Mouse (Mus musculus): ENCODE data around the gene Kif5c. TPM values are rescaled to one million over a fixed set of nuclear protein-coding genes. Genes with fewer than 3 reads are reported as not detected.

The Kif5c gene
- polyA plus RNA-seq, 2 experiments = 4.5 to 5.3 TPM

- H3K36me3 ChIP-seq (ENCODE audit: control insufficient read depth, insufficient read depth, low read length) = peaks cover 11% of the 10 kb centered on the region; the same call in 1 of the 2 replicates
- no peak for DNase-seq (ENCODE audit: low spot score)
- TF ChIP-seq POLR2A (IDR thresholded peaks at IDR 0.05; ENCODE audit: borderline replicate concordance, extremely low read depth, insufficient read depth, insufficient read length) = no peak
These were observed 81.3 kb downstream of the Kif5c start for GRCm38 (mm10) chr2:49700176-49700971.

GRCm38 (mm10) chr2:49710223-49710622, 91.1 kb downstream of the Kif5c start:
- H3K4me3 ChIP-seq (replicated peaks; ENCODE audit: low read length) = no peak overlapping the region
- no peak for DNase-seq (ENCODE audit: low spot score)
- no peak overlapping the region for H3K27ac ChIP-seq (replicated peaks; ENCODE audit: low read depth, low read length)
- H3K9me3 ChIP-seq (ENCODE audit: control insufficient read depth, low read length) = no peaks in the 10 kb centered on the region
- H3K27me3 ChIP-seq (ENCODE audit: control insufficient read depth, insufficient read depth, low read length) = no peaks in the 10 kb centered on the region
- TF ChIP-seq POLR2A (IDR thresholded peaks at IDR 0.05; ENCODE audit: borderline replicate concordance, extremely low read depth, insufficient read depth, insufficient read length) = no peak
- H3K4me1 ChIP-seq (ENCODE audit: control insufficient read depth, insufficient read depth, low read length) = no peaks in the 10 kb centered on the region
- no peak for ATAC-seq (ENCODE audit: low FRiP score, low read depth)
- H3K9ac ChIP-seq (ENCODE audit: low read depth, low read length, severe bottlenecking) = no peak overlapping the region
- 85% methylated on average over 3 of the region's 3 CpGs for WGBS
- no peak overlapping the region for H3K4me2 ChIP-seq (replicated peaks; ENCODE audit: low read depth, low read length, severe bottlenecking)
- H3K36me3 ChIP-seq (ENCODE audit: control insufficient read depth, insufficient read depth, low read length) = peaks cover 2% of the 10 kb centered on the region; the same call in 1 of the 2 replicates

More at GRCm38 (mm10) chr2:49700176-49700971, 81.3 kb downstream of the Kif5c start:
- 87% methylated on average over 22 of the region's 22 CpGs for WGBS
- ATAC-seq (ENCODE audit: low FRiP score, low read depth) = no peak
- Histone ChIP-seq H3K9ac (ENCODE audit: low read depth, low read length, severe bottlenecking) (no peak overlapping the region), H3K4me3 (replicated peaks; ENCODE audit: low read length) (no peak overlapping the region), H3K4me2 (replicated peaks; ENCODE audit: low read depth, low read length, severe bottlenecking) (no peak overlapping the region), H3K27me3 (ENCODE audit: control insufficient read depth, insufficient read depth, low read length) (no peaks in the 10 kb centered on the region), H3K27ac (replicated peaks; ENCODE audit: low read depth, low read length) (no peak overlapping the region), H3K4me1 (ENCODE audit: control insufficient read depth, insufficient read depth, low read length) (no peaks in the 10 kb centered on the region), H3K9me3 (ENCODE audit: control insufficient read depth, low read length) (no peaks in the 10 kb centered on the region)

- no peak for TF ChIP-seq POLR2A (IDR thresholded peaks at IDR 0.05; ENCODE audit: borderline replicate concordance, extremely low read depth, insufficient read depth, insufficient read length)
- Histone ChIP-seq H3K4me1 (ENCODE audit: control insufficient read depth, insufficient read depth, low read length) (no peaks in the 10 kb centered on the region), H3K27me3 (ENCODE audit: control insufficient read depth, insufficient read depth, low read length) (no peaks in the 10 kb centered on the region), H3K9ac (ENCODE audit: low read depth, low read length, severe bottlenecking) (no peak overlapping the region), H3K36me3 (ENCODE audit: control insufficient read depth, insufficient read depth, low read length) (no peaks in the 10 kb centered on the region; the same call in 1 of the 2 replicates), H3K4me3 (replicated peaks; ENCODE audit: low read length) (no peak overlapping the region), H3K9me3 (ENCODE audit: control insufficient read depth, low read length) (no peaks in the 10 kb centered on the region), H3K4me2 (replicated peaks; ENCODE audit: low read depth, low read length, severe bottlenecking) (no peak overlapping the region), H3K27ac (replicated peaks; ENCODE audit: low read depth, low read length) (no peak overlapping the region)
- no peak for DNase-seq (ENCODE audit: low spot score)
- WGBS = 80% methylated on average over 6 of the region's 6 CpGs
- no peak for ATAC-seq (ENCODE audit: low FRiP score, low read depth)
These were observed 92.6 kb downstream of the Kif5c start for GRCm38 (mm10) chr2:49711693-49712092.

- DNase-seq (ENCODE audit: low spot score) = no peak
- Histone ChIP-seq H3K4me3 (replicated peaks; ENCODE audit: low read length) (no peak overlapping the region), H3K27me3 (ENCODE audit: control insufficient read depth, insufficient read depth, low read length) (no peaks in the 10 kb centered on the region), H3K9me3 (ENCODE audit: control insufficient read depth, low read length) (no peaks in the 10 kb centered on the region), H3K36me3 (ENCODE audit: control insufficient read depth, insufficient read depth, low read length) (no peaks in the 10 kb centered on the region; the same call in 1 of the 2 replicates), H3K27ac (replicated peaks; ENCODE audit: low read depth, low read length) (no peak overlapping the region), H3K4me2 (replicated peaks; ENCODE audit: low read depth, low read length, severe bottlenecking) (no peak overlapping the region), H3K4me1 (ENCODE audit: control insufficient read depth, insufficient read depth, low read length) (no peaks in the 10 kb centered on the region), H3K9ac (ENCODE audit: low read depth, low read length, severe bottlenecking) (no peak overlapping the region)
- no peak for ATAC-seq (ENCODE audit: low FRiP score, low read depth)
- no peak for TF ChIP-seq POLR2A (IDR thresholded peaks at IDR 0.05; ENCODE audit: borderline replicate concordance, extremely low read depth, insufficient read depth, insufficient read length)
- WGBS = 63% methylated on average over 7 of the region's 7 CpGs
These were observed 93.3 kb downstream of the Kif5c start for GRCm38 (mm10) chr2:49712336-49712887.

GRCm38 (mm10) chr2:49716490-49716889, 97.4 kb downstream of the Kif5c start:
- DNase-seq (ENCODE audit: low spot score) = no peak
- Histone ChIP-seq H3K27me3 (ENCODE audit: control insufficient read depth, insufficient read depth, low read length) (no peaks in the 10 kb centered on the region), H3K9me3 (ENCODE audit: control insufficient read depth, low read length) (no peaks in the 10 kb centered on the region), H3K4me1 (ENCODE audit: control insufficient read depth, insufficient read depth, low read length) (peaks cover 17% of the 10 kb centered on the region), H3K4me2 (replicated peaks; ENCODE audit: low read depth, low read length, severe bottlenecking) (no peak overlapping the region), H3K9ac (ENCODE audit: low read depth, low read length, severe bottlenecking) (no peak overlapping the region), H3K36me3 (ENCODE audit: control insufficient read depth, insufficient read depth, low read length) (no peaks in the 10 kb centered on the region; the same call in 1 of the 2 replicates), H3K27ac (replicated peaks; ENCODE audit: low read depth, low read length) (no peak overlapping the region), H3K4me3 (replicated peaks; ENCODE audit: low read length) (no peak overlapping the region)
- no peak for ATAC-seq (ENCODE audit: low FRiP score, low read depth)
- 93% methylated on average over 7 of the region's 7 CpGs for WGBS
- TF ChIP-seq POLR2A (IDR thresholded peaks at IDR 0.05; ENCODE audit: borderline replicate concordance, extremely low read depth, insufficient read depth, insufficient read length) = no peak
